Mouse (Mus musculus): Measurements from ENCODE around the gene Vmn2r2.

Vmn2r2 gene

DNA sequence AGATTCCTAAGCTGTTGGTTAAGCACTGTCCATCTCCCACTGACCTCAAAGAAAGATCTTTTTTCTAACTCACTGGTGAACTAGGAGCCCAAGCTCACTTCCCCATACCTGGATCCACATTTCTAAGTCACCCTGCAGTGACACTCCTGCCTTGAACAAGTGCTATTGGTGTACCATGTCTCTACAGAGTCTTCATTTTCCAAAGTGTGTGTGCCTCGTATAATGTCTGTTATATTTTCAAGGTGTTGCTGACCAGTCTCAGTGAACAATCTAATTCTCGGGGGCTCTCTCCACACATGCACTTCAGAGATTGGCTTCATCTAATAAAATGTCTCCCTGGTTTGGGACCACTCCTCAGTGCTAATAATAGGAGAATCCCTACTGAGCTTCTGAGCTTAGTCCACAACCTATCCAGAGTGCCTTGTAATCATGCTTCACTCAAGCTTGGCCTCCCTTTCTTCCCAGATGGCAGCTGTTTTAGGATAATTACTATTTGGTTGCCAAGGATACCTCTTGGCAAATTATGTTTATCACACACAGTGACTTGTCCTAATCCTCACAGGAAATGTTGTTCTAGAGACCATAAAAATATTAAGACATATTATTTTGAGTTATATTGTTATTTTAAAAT, at the start of gene Vmn2r2:
Vmn2r2 (minus strand) TSS at position 51 of the 631 bp plus-strand sequence.
- DNase-seq (ENCODE audit: low read depth, low spot score): peak; percentile 7

DNA sequence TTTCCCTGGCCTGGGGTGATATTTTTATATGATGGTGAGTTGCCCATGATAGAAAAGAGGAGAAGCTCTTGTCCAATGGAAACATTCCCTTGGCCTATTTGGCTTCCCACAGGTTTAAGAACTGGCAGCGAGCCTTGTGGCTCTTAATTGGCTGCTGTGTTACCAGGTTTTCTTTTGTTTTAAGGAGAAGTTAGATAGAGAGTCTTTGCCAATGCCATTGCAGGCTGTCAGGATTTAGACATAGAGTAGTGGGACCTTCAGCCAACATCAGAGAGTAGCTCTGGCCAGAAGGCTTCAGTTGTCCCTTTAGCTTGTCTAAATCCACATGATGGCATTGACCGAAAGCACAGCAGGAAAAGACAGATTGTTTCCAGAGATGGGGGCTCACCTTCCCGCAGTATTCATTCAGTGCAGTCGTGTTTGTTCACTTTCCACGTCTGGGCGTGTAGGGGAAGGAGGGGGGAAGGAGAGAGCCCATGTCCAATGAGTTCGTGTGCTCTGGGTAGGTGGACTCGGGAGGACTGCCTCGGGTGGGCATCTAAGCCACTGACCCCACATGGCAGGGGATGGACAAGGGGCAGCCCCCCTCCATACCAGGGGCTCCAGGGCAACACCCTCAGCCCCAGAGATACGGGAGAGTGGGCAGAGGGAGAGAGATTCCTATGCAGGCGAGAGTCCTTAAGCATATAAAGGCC, 28.2 kb downstream of the Vmn2r2 start:
- DNase-seq (ENCODE audit: low read depth, low spot score): peak; percentile 48

DNA sequence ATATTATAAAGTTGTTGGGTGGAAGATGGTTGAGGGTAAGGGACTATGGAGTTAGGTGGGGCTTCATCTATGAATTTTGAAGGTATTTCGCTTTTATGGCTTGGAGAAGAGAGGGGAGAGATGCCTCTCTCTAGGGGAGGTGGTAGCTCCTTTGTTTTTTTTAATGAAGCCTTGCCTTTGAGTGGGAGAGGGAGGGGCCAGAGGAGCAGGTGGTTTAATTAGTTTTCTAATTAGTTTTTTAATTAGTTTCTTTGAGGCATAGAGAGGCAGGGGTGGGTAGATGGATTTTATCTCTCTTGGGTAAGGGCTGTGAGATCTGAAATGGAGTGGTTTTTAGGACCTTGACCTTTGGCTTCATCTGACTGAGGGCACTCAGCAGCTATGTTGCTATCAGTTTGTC, 29.0 kb downstream of the Vmn2r2 start:
- peak; percentile 3 for DNase-seq (ENCODE audit: low read depth, low spot score)

DNA sequence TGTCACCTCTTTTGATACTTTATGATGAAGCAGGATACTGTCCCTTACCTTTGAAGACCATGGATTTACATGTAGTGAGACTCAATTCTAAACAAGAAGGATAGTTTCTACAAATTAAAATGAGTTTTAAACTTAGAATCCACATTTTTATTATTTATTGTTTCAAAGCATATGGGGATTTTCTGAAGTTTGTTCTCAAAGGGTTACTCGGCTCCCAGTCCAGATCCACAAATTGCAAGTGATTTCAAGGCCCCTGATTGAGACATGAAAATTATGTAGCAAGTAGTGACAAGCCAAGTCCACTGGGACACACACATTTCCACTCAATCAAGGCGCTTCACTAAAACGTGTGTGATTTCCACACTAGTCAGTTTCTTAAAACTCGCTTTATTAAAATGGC, 60.5 kb downstream of the Vmn2r2 start, which contains the start of gene Vmn2r1:
Vmn2r1 (plus strand) TSS at position 301 of the 400 bp plus-strand sequence.
- no peak for DNase-seq (ENCODE audit: low read depth, low spot score)
